Mouse (Mus musculus): Measurements from ENCODE around the gene Shc4. TPM values are rescaled to one million over a fixed set of nuclear protein-coding genes. Genes with fewer than 3 reads are reported as not detected.

Shc4 gene
- total RNA-seq (2015; ENCODE audit: low replicate concordance) (not detected in 2 replicates), total RNA-seq (2017; ENCODE audit: low replicate concordance) (0.15 and 3.3 TPM in 2 replicates)

- no peak for ATAC-seq (replicated peaks; ENCODE audit: low FRiP score, poor library complexity, severe bottlenecking)
These were observed at the start of gene Shc4 for GRCm38 (mm10) chr2:125724086-125724430. TSS of gene Shc4 (minus strand) at chr2:125724148.

- no peak for ATAC-seq (replicated peaks; ENCODE audit: low FRiP score, poor library complexity, severe bottlenecking)
These were observed 41.1 kb upstream of the Shc4 start for GRCm38 (mm10) chr2:125765029-125765428.

- no peak for ATAC-seq (replicated peaks; ENCODE audit: low FRiP score, poor library complexity, severe bottlenecking)
These were observed 40.6 kb upstream of the Shc4 start for GRCm38 (mm10) chr2:125764531-125764930.

GRCm38 (mm10) chr2:125749330-125749729, 25.4 kb upstream of the Shc4 start:
- no peak for ATAC-seq (replicated peaks; ENCODE audit: low FRiP score, poor library complexity, severe bottlenecking)

DNA sequence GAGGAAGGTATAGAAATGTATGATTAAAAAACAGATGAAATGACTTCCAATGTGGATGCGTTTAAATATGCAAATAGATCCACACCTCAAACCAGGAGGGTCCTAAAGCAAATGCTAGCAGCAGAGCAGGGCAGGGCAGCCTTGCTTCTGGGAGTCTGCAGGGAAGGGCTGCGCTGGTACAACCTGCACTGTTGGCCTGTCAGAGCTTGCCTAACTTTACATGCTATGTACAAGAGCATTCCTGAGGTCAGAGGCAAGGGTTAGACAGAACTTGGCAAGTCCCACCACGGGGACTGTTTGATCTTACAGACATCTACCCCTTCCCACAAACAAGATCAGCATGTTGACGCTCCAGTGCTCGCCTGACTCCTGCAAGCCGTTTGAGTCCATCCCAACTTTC, 15.4 kb upstream of the Shc4 start:
- no peak for ATAC-seq (replicated peaks; ENCODE audit: low FRiP score, poor library complexity, severe bottlenecking)

DNA sequence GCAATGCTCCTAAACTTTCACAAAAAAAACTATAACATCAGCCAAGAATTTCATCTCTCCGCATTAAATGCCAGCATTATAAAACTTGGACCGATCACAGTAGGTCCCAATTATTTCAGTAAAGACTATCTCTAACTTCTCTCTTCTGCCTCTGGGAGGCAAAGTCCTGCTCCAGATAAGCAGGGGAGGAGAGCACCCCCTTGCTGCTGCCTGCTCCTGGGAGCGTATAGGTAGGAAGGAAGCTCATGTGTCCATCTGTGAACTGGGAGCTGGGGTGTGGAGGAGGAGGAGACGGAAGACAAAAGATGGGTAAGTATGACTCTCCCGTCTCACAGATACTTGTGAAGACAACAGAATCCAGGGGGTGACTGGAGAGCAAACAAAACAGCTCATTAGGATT, 14.8 kb upstream of the Shc4 start:
- ATAC-seq (replicated peaks; ENCODE audit: low FRiP score, poor library complexity, severe bottlenecking) = no peak

GRCm38 (mm10) chr2:125736025-125736343, 12.0 kb upstream of the Shc4 start:
- peak; percentile 53 for ATAC-seq (replicated peaks; ENCODE audit: low FRiP score, poor library complexity, severe bottlenecking)

DNA sequence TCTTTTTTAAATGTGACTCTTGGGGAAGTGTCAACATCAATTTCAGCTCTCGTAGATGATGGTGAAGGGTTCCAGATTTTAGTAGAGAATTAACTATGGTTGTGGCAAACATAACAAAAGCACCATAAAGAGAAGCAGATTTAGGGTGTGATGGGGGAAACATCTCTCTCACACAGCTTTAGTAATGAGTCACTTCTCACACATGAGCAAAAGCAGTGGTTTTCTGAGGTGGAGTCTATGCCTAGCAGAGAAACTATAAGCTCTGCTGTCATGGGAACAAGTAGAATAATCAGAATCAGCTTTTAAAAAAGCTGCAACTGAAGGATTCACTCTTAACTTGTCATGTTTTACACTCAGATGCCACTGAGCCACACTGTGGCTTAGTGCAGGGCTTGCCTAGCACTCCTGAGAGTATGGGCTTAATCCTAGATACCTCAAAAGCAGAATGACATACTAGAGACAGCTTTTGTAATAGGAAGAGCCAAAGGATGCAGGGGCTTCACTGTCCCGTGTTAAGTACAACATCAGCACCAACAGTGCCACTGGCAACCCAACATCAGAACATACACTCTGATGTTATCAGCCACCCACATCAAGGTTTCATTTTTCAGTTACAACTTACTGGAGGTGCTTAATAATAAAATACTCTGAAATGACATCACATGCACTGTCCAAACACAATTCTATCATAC, 11.5 kb upstream of the Shc4 start:
- 0 out of 2 replicates have a peak, but pooled peaks have one; percentile 7 for ATAC-seq (replicated peaks; ENCODE audit: low FRiP score, poor library complexity, severe bottlenecking)

DNA sequence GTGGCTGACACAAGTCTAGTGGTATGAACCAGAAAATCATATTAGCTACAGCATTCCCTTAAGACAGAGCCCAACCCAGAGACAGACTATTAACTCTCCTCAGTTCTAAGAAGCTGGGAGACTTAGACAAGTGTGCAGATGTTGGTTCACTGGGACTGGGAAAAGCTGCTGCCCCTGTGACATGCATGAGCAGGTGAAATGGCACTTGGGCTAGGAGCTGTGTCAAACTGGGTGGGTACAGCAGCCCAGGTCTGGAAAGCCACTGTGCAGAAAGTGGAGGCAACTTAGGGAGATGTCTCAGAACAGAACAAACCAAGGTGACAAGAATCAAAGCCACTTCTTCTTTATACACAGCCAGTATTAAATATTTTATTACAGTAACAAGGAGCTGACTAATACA, 10.8 kb upstream of the Shc4 start:
- ATAC-seq (replicated peaks; ENCODE audit: low FRiP score, poor library complexity, severe bottlenecking) = no peak

DNA sequence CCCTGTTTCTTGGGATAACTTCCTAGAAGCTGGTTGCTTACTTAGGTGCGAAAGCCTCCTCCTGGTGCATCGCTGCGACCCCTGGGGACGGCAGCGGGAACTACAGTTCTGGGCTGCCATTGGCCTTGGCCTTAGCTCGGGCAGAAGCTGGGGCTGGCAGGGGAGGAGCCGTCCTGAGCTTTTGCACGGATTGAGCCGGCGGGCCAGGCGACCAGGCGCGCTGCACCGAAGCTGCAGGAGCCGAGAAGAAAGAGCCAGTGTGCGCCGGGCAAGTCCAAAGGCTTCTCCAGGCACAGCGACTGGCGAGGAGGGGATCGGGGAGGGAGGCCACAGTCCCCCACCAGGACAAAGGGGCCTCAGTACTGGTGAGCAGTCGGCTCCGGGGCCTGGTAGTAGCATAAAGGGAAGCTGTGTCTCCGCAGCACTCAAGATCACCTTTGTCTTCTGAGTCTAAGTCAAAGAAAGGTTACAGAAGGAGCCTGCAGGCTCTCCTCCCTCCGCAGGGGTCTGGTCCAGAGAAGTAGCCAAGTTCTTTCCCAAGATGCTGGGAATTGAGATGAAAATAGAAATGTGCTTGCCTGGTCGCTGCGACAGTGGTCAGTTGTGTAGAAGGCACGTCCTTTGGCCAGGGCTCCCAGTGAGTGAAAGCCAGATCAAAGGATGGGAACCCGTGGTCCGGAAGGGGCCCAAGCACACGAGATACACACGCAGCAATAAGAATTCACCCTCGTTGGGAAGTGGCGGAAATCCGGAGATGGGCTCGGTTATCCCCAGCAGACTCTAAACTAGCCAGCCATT, 8.0 kb upstream of the Shc4 start:
- ATAC-seq (replicated peaks; ENCODE audit: low FRiP score, poor library complexity, severe bottlenecking) = peak; percentile 83

GRCm38 (mm10) chr2:125724546-125725114, 682 bp upstream of the Shc4 start:
- no peak for ATAC-seq (replicated peaks; ENCODE audit: low FRiP score, poor library complexity, severe bottlenecking)

- no peak for ATAC-seq (replicated peaks; ENCODE audit: low FRiP score, poor library complexity, severe bottlenecking)
These were observed 401 bp downstream of the Shc4 start for GRCm38 (mm10) chr2:125723408-125724085.

DNA sequence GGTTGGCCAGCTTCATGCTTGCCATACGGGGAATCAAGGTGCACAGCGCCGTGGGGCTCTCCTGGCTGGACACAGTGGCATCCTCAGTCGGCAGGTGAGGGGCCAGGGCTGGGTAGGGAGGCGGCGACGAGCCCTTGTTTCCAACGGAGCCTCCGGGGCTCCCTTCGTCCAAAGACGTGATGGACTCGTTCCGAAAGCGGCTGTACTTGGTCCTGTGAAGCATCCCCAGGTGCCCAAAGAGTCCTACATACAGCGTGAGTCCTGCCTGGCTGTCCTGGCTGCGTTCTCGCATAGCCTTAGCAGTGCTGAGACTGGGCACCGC, 901 bp downstream of the Shc4 start:
- ATAC-seq (replicated peaks; ENCODE audit: low FRiP score, poor library complexity, severe bottlenecking) = no peak

DNA sequence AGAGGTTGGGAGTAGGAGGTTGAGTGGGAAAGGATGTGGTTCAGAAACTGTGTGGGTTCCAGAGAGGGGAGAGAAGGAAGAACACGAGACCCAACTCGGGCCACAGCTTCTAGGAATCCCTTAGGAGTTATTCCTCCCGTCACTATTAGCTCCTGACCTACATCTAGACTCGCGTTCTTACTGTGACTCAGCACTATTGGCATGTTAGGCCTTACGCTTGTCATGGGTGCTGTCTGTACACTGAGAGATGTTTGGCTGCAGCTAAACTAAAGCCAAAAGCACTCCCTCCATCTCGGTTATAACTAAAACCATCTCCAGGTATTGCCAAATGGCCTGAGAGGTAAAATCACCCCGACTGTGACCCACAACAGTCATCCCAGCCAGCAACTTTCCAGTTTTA, 7.3 kb downstream of the Shc4 start:
- no peak for ATAC-seq (replicated peaks; ENCODE audit: low FRiP score, poor library complexity, severe bottlenecking)

GRCm38 (mm10) chr2:125706510-125706921, 17.4 kb downstream of the Shc4 start:
- peak; percentile 86 for ATAC-seq (replicated peaks; ENCODE audit: low FRiP score, poor library complexity, severe bottlenecking)

DNA sequence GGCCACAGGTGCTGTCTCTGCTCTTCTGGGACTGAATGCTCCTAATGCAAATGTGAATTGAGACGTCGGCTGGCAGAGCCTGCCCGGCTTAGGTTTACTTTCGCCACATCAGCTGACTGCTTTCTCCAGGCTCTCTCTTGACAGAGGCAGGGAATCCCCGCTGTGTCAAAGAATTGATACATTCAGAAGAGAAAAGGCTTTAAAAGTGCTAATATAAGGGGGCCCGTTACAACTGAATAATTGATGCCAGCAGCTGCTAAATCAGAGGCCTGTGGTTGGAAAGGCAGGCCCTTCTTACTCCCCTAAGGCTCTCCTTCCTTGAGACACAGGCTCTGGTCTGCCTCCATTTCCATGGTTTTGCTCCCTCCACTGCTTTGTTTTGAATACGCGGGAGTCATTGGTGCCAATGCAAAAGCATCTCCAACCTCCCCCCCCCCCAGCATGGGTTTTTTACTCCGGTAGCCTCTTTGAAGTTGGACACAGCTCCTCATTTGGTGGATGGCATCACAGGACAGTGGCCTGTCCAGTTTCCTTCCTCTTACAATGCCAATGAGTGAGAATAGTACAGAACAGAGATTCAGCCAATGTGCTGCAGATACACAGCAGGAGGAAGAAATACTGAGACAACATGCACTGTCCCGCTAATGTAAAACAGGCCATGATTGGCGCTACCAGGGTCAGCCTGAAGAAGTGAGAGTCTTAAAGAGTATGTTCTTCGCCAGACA, 18.9 kb downstream of the Shc4 start:
- ATAC-seq (replicated peaks; ENCODE audit: low FRiP score, poor library complexity, severe bottlenecking) = no peak

GRCm38 (mm10) chr2:125702851-125703250, 21.1 kb downstream of the Shc4 start:
- no peak for ATAC-seq (replicated peaks; ENCODE audit: low FRiP score, poor library complexity, severe bottlenecking)

GRCm38 (mm10) chr2:125701606-125702005, 22.3 kb downstream of the Shc4 start:
- no peak for ATAC-seq (replicated peaks; ENCODE audit: low FRiP score, poor library complexity, severe bottlenecking)

DNA sequence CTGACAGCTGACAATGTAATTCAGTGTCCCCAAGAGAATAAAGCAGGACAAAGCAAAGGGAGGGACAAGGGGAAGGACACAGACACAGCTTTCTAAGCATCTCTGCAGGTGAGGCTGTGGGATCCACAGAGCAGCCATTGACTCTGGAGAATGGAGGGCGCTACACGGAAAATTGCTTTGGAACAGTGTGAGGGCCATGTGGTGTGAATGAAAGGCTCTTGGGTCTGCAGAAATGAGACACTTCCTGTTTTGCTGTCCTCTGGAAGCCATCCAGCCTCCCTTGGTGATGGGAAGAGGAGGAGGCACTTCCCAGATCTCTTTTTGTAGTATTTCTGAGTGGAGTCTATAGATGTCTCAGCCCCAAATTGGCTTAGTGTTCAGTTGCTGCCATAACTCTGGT, 27.7 kb downstream of the Shc4 start:
- no peak for ATAC-seq (replicated peaks; ENCODE audit: low FRiP score, poor library complexity, severe bottlenecking)

DNA sequence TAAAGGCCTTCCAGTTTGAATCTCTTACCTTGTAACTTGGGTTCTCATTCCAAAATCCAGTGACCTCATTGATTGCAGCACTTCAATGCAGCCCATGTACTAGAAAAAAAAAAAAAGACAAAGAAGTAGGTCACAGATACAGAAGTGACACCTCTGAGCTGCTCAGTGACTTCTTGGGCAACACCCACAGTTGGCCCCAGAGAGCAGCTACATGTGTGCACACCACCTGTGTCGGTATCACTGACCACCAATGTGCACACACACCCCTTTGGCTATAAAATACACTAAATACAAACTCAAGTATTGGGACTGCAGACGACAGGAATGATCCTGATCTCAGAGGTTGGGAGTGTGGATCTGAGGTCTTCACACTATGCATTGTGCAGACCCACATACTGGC, 29.1 kb downstream of the Shc4 start:
- ATAC-seq (replicated peaks; ENCODE audit: low FRiP score, poor library complexity, severe bottlenecking) = no peak

Data from erythroid progenitor cell, adult 5-6 weeks (primary cell).